In genomic region chr5:76656212-76656611, GRCm38 (mm10) we compare ENCODE assay signal across 8 mouse cellular contexts. TPM values are rescaled to one million over a fixed set of nuclear protein-coding genes. Genes with fewer than 3 reads are reported as not detected.
A peak's percentile ranks its signal among the peaks of the same experiment; 100 is the strongest.
DNase-seq lines count a peak whose midpoint lies in the region; ATAC-seq and TF ChIP-seq lines count a peak whose summit lies in the region.

Gene C530008M17Rik (plus strand): TSS chr5:76656512.

- TF ChIP-seq CTCF in liver, postnatal 0 days (IDR thresholded peaks at IDR 0.05; ENCODE audit: low read depth): no peak

- H3K36me3 ChIP-seq in embryonic facial prominence, embryonic 11.5 days (replicated peaks; ENCODE audit: control insufficient read depth, insufficient read depth, low read depth, low read length): no peaks in the 10 kb centered on the region
- no peaks in the 10 kb centered on the region for H3K36me3 ChIP-seq in hindbrain, embryonic 15.5 days
- H3K36me3 ChIP-seq in liver, postnatal 0 days (replicated peaks; ENCODE audit: insufficient read depth, low read length): no peaks in the 10 kb centered on the region

- H3K9ac ChIP-seq in embryonic facial prominence, embryonic 11.5 days (replicated peaks; ENCODE audit: low read length): peak within 1 kb of the TSS; percentile 99
- H3K9ac ChIP-seq in hindbrain, embryonic 15.5 days: peak within 1 kb of the TSS; percentile 100
- H3K9ac ChIP-seq in liver, postnatal 0 days (replicated peaks): peak within 1 kb of the TSS; percentile 90

- H3K9me3 ChIP-seq in embryonic facial prominence, embryonic 11.5 days (replicated peaks; ENCODE audit: control insufficient read depth, low read length): no peaks in the 10 kb centered on the region
- no peaks in the 10 kb centered on the region for H3K9me3 ChIP-seq in hindbrain, embryonic 15.5 days
- no peaks in the 10 kb centered on the region for H3K9me3 ChIP-seq in liver, postnatal 0 days (ENCODE audit: low read length)

- 98% methylated on average over 2 of the region's 2 CpGs for WGBS in embryonic facial prominence, embryonic 11.5 days
- WGBS in hindbrain, embryonic 15.5 days: 84% methylated on average over 2 of the region's 2 CpGs
- WGBS in liver, postnatal 0 days (ENCODE audit: insufficient replicate concordance): 91% methylated on average over 2 of the region's 2 CpGs

- H3K4me3 ChIP-seq in embryonic facial prominence, embryonic 11.5 days (ENCODE audit: low read depth, low read length): peak within 1 kb of the TSS; percentile 72
- peak within 1 kb of the TSS; percentile 98 for H3K4me3 ChIP-seq in hindbrain, embryonic 15.5 days
- peak within 1 kb of the TSS; percentile 84 for H3K4me3 ChIP-seq in liver, postnatal 0 days (ENCODE audit: low read depth, low read length)

- peak within 1 kb of the TSS; percentile 93 for H3K4me2 ChIP-seq in embryonic facial prominence, embryonic 11.5 days (ENCODE audit: low read depth, low read length)
- H3K4me2 ChIP-seq in hindbrain, embryonic 15.5 days: peak within 1 kb of the TSS; percentile 91
- peak within 1 kb of the TSS; percentile 95 for H3K4me2 ChIP-seq in liver, postnatal 0 days (ENCODE audit: low read depth, low read length)

- no peaks in the 10 kb centered on the region for H3K27me3 ChIP-seq in embryonic facial prominence, embryonic 11.5 days (ENCODE audit: control insufficient read depth, insufficient read depth, low read length)
- no peaks in the 10 kb centered on the region for H3K27me3 ChIP-seq in hindbrain, embryonic 15.5 days
- peaks cover 16% of the 10 kb centered on the region for H3K27me3 ChIP-seq in liver, postnatal 0 days (ENCODE audit: insufficient read depth, low read length)

- DNase-seq in layer of hippocampus, adult 8-10 months (ENCODE audit: low spot score in 2 of 2): no peak
- no peak for DNase-seq in layer of hippocampus, adult 11-12 months (ENCODE audit: low spot score)
- no peak for DNase-seq in embryonic facial prominence, embryonic 11.5 days (ENCODE audit: low spot score)
- no peak for DNase-seq in liver, postnatal 0 days
- no peak for DNase-seq in urinary bladder, postnatal 4 days (ENCODE audit: low spot score in 2 of 2)
- DNase-seq in cerebellum, adult 9-10 months: no peak
- DNase-seq in urinary bladder, postnatal 36 days (ENCODE audit: low spot score in 2 of 2): no peak

- no peak within 1 kb of the TSS for H3K27ac ChIP-seq in embryonic facial prominence, embryonic 11.5 days (replicated peaks; ENCODE audit: low read depth, low read length)
- peak within 1 kb of the TSS; percentile 99 for H3K27ac ChIP-seq in hindbrain, embryonic 15.5 days (replicated peaks)
- H3K27ac ChIP-seq in liver, postnatal 0 days (ENCODE audit: low read depth): peak within 1 kb of the TSS; percentile 82

- H3K4me1 ChIP-seq in embryonic facial prominence, embryonic 11.5 days (ENCODE audit: control insufficient read depth, insufficient read depth, low read length): no peaks in the 10 kb centered on the region
- H3K4me1 ChIP-seq in hindbrain, embryonic 15.5 days (replicated peaks): peaks cover 33% of the 10 kb centered on the region
- peaks cover 1% of the 10 kb centered on the region; the same call in 1 of the 2 replicates for H3K4me1 ChIP-seq in liver, postnatal 0 days (ENCODE audit: insufficient read depth)

- no peak for TF ChIP-seq EP300 in liver, postnatal 0 days (IDR thresholded peaks at IDR 0.05; ENCODE audit: low read depth)

- no peak for ATAC-seq in embryonic facial prominence, embryonic 11.5 days (replicated peaks; ENCODE audit: insufficient number of reproducible peaks, low FRiP score, low TSS enrichment, low read depth)
- ATAC-seq in hindbrain, embryonic 15.5 days (ENCODE audit: low FRiP score, low read depth): no peak
- ATAC-seq in liver, postnatal 0 days: no peak

RNA-seq across cellular contexts. Expression of gene C530008M17Rik, which starts in this region (rescaled TPM):
- total RNA-seq in layer of hippocampus, adult 8-10 months (2022): 10 to 100 TPM; 75.9 to 99.3 (median 89.4) TPM
- polyA plus RNA-seq in embryonic facial prominence, embryonic 11.5 days (2014; fragmentation: Nextera tagmentation; extraction: Ambion mirVana): 18.9 and 21.6 TPM in 2 replicates
- 68.1 and 76.2 TPM in 2 replicates for polyA plus RNA-seq in hindbrain, embryonic 15.5 days (2015; fragmentation: Nextera tagmentation; extraction: Ambion mirVana)
- 2.5 and 3.9 TPM in 2 replicates for polyA plus RNA-seq in liver, postnatal 0 days (2015; fragmentation: Nextera tagmentation; extraction: Ambion mirVana)
